Mouse (Mus musculus) left cerebral cortex, adult 8-10 months (tissue): ENCODE data around the gene Slc36a2. TPM values are rescaled to one million over a fixed set of nuclear protein-coding genes. Genes with fewer than 3 reads are reported as not detected.

ENCODE experiments used
- DNase-seq, 2 experiments: peaks; one replicate each; pipeline ENCODE4 v3.0.0; 2022; ENCODE audit warnings: low spot score in 2 of 2
- total RNA-seq, 4 experiments: library from RNA; stranded (reverse); gene quantifications; 2 replicates each; pipeline ENCODE4 v1.2.4; 2022

Gene Slc36a2
- total RNA-seq, 4 experiments from 2014 or later, result 0.19 to 0.39 (median 0.27) TPM; not detected in 1

GRCm38 (mm10) chr11:55187292-55187691 lies 2.4 kb upstream of the Slc36a2 start:
- DNase-seq, result no peak

- no peak for DNase-seq
Observed at GRCm38 (mm10) chr11:55184246-55184645, 631 bp downstream of the Slc36a2 start.

- DNase-seq, result no peak
Observed at GRCm38 (mm10) chr11:55183124-55183523, 1.8 kb downstream of the Slc36a2 start.

- DNase-seq, result no peak
Observed at GRCm38 (mm10) chr11:55179856-55180255, 5.0 kb downstream of the Slc36a2 start.

- no peak for DNase-seq
Observed at GRCm38 (mm10) chr11:55178830-55179229, 6.0 kb downstream of the Slc36a2 start.

GRCm38 (mm10) chr11:55170501-55170900 lies 14.4 kb downstream of the Slc36a2 start:
- DNase-seq, result no peak

- no peak for DNase-seq
Observed at GRCm38 (mm10) chr11:55168914-55169313, 16.0 kb downstream of the Slc36a2 start.

GRCm38 (mm10) chr11:55168504-55168903 lies 16.4 kb downstream of the Slc36a2 start:
- DNase-seq, result no peak

- DNase-seq, result no peak
Observed at GRCm38 (mm10) chr11:55165748-55166147, 19.1 kb downstream of the Slc36a2 start.

GRCm38 (mm10) chr11:55164723-55165122 lies 20.2 kb downstream of the Slc36a2 start:
- peak in 1 of 2 experiments; percentile 34 for DNase-seq

- DNase-seq, result peak; percentile 13 to 60
Observed at GRCm38 (mm10) chr11:55162670-55163069, 22.2 kb downstream of the Slc36a2 start.

GRCm38 (mm10) chr11:55158785-55159359 lies 26.0 kb downstream of the Slc36a2 start:
- DNase-seq, result peak; percentile 33 to 77

- DNase-seq, result no peak
Observed at GRCm38 (mm10) chr11:55155070-55155421, 29.8 kb downstream of the Slc36a2 start.

GRCm38 (mm10) chr11:55154398-55155069 lies 30.3 kb downstream of the Slc36a2 start:
- DNase-seq, result no peak

- DNase-seq, result no peak
Observed at GRCm38 (mm10) chr11:55151608-55152007, 33.3 kb downstream of the Slc36a2 start, which contains the start of gene Slc36a3. Slc36a3 (minus strand) TSS chr11:55151708.

GRCm38 (mm10) chr11:55148461-55148860 lies 36.4 kb downstream of the Slc36a2 start:
- no peak for DNase-seq

GRCm38 (mm10) chr11:55147423-55147822 lies 37.5 kb downstream of the Slc36a2 start:
- DNase-seq, result no peak

GRCm38 (mm10) chr11:55146855-55147254 lies 38.0 kb downstream of the Slc36a2 start:
- no peak for DNase-seq

GRCm38 (mm10) chr11:55144011-55144410 lies 40.9 kb downstream of the Slc36a2 start:
- DNase-seq, result no peak

- DNase-seq, result no peak
Observed at GRCm38 (mm10) chr11:55141502-55141901, 43.4 kb downstream of the Slc36a2 start.

- no peak for DNase-seq
Observed at GRCm38 (mm10) chr11:55137646-55138045, 47.2 kb downstream of the Slc36a2 start.

GRCm38 (mm10) chr11:55136770-55137547 lies 47.9 kb downstream of the Slc36a2 start:
- DNase-seq, result no peak
